Mouse (Mus musculus): Measurements from ENCODE around the gene BC017158.
"Not testable (repeated sequence)": the region's sequence is repeated elsewhere in the genome, so short reads cannot be mapped to it uniquely, and the experiment has no call there.

BC017158 gene

GRCm38 (mm10) chr7:128297617-128298480 lies at the start of gene BC017158:
BC017158 (minus strand) TSS chr7:128298170.
- peak; percentile 82 for DNase-seq (ENCODE audit: low spot score)

- no peak for DNase-seq (ENCODE audit: low spot score)
Observed at GRCm38 (mm10) chr7:128346991-128347390, 49.0 kb upstream of the BC017158 start.

- no peak for DNase-seq (ENCODE audit: low spot score)
Observed at GRCm38 (mm10) chr7:128346522-128346921, 48.6 kb upstream of the BC017158 start.

- DNase-seq (ENCODE audit: low spot score) = no peak
Observed at GRCm38 (mm10) chr7:128345691-128346090, 47.7 kb upstream of the BC017158 start.

- peak; percentile 72 for DNase-seq (ENCODE audit: low spot score)
Observed at GRCm38 (mm10) chr7:128344928-128345653, 47.1 kb upstream of the BC017158 start.

- DNase-seq (ENCODE audit: low spot score) = no peak
Observed at GRCm38 (mm10) chr7:128344488-128344887, 46.5 kb upstream of the BC017158 start.

- not testable (repeated sequence) for DNase-seq (ENCODE audit: low spot score)
Observed at GRCm38 (mm10) chr7:128342691-128343090, 44.7 kb upstream of the BC017158 start.

- DNase-seq (ENCODE audit: low spot score) = not testable (repeated sequence)
Observed at GRCm38 (mm10) chr7:128340321-128340720, 42.4 kb upstream of the BC017158 start.

GRCm38 (mm10) chr7:128332896-128333295 lies 34.9 kb upstream of the BC017158 start:
- no peak for DNase-seq (ENCODE audit: low spot score)

- no peak for DNase-seq (ENCODE audit: low spot score)
Observed at GRCm38 (mm10) chr7:128330981-128331380, 33.0 kb upstream of the BC017158 start.

- no peak for DNase-seq (ENCODE audit: low spot score)
Observed at GRCm38 (mm10) chr7:128324977-128325376, 27.0 kb upstream of the BC017158 start.

- DNase-seq (ENCODE audit: low spot score) = no peak
Observed at GRCm38 (mm10) chr7:128321260-128321659, 23.3 kb upstream of the BC017158 start.

GRCm38 (mm10) chr7:128320219-128320816 lies 22.3 kb upstream of the BC017158 start:
- DNase-seq (ENCODE audit: low spot score) = no peak

GRCm38 (mm10) chr7:128319140-128319539 lies 21.2 kb upstream of the BC017158 start:
- DNase-seq (ENCODE audit: low spot score) = no peak

- no peak for DNase-seq (ENCODE audit: low spot score)
Observed at GRCm38 (mm10) chr7:128317011-128317410, 19.0 kb upstream of the BC017158 start.

GRCm38 (mm10) chr7:128314491-128314890 lies 16.5 kb upstream of the BC017158 start:
- DNase-seq (ENCODE audit: low spot score) = no peak

- no peak for DNase-seq (ENCODE audit: low spot score)
Observed at GRCm38 (mm10) chr7:128313601-128314000, 15.6 kb upstream of the BC017158 start.

- DNase-seq (ENCODE audit: low spot score) = no peak
Observed at GRCm38 (mm10) chr7:128312375-128313059, 14.5 kb upstream of the BC017158 start.

GRCm38 (mm10) chr7:128311811-128312210 lies 13.8 kb upstream of the BC017158 start:
- no peak for DNase-seq (ENCODE audit: low spot score)

- DNase-seq (ENCODE audit: low spot score) = no peak
Observed at GRCm38 (mm10) chr7:128311263-128311662, 13.3 kb upstream of the BC017158 start.

- peak; percentile 72 for DNase-seq (ENCODE audit: low spot score)
Observed at GRCm38 (mm10) chr7:128310229-128310688, 12.3 kb upstream of the BC017158 start.

- DNase-seq (ENCODE audit: low spot score) = no peak
Observed at GRCm38 (mm10) chr7:128309776-128310175, 11.8 kb upstream of the BC017158 start.

All from c-Kit-positive CD71-positive TER-119-positive erythroid progenitor cells, embryonic 14.5 days (primary cell).